Mouse (Mus musculus) CH12.LX (cell line): Measurements from ENCODE around the gene Exd2. TPM values are rescaled to one million over a fixed set of nuclear protein-coding genes. Genes with fewer than 3 reads are reported as not detected.

ENCODE experiments used
- DNase-seq: peaks from one replicate; pipeline ENCODE4 v3.0.0-alpha.2; 2013; ENCODE audit errors: extremely low read depth
- H3K27ac ChIP-seq: 2 replicates; pipeline ENCODE4 v1.5.1; 2012; ENCODE audit warnings: low read depth, mild to moderate bottlenecking, control low read depth, moderate library complexity; ENCODE audit not compliant: insufficient read depth
- H3K27me3 ChIP-seq: replicated peaks from 2 replicates; pipeline ENCODE3; 2012; ENCODE audit warnings: inconsistent platforms
- H3K36me3 ChIP-seq, 2 experiments: replicated peaks in 1 of 2; 2 replicates each; pipeline versions ENCODE3 to v1.6.1; 2012; ENCODE audit warnings: inconsistent platforms in 1 of 2, low read length in 1 of 2, mild to moderate bottlenecking in 1 of 2, mixed read lengths in 1 of 2, moderate library complexity in 1 of 2; ENCODE audit not compliant: control insufficient read depth in 1 of 2, insufficient read depth in 1 of 2
- H3K4me1 ChIP-seq, 2 experiments: 2 replicates each; pipeline ENCODE4 v1.6.1; 2012; ENCODE audit warnings: inconsistent platforms in 1 of 2, moderate library complexity in 1 of 2; ENCODE audit not compliant: insufficient read depth in 2 of 2, control insufficient read depth in 1 of 2
- H3K4me2 ChIP-seq: 2 replicates; pipeline ENCODE4 v1.6.1; 2012; ENCODE audit warnings: low read depth, mild to moderate bottlenecking, control low read depth; ENCODE audit not compliant: poor library complexity, insufficient read depth, severe bottlenecking
- H3K4me3 ChIP-seq, 3 experiments: fragments of 150-350 bp in 1 of 3; sonication (generic) in 1 of 3; replicated peaks in 1 of 3; 2 replicates each; pipeline versions ENCODE3 to v1.5.1; 2011 to 2012; ENCODE audit warnings: low read depth in 2 of 3, low read length in 2 of 3, mild to moderate bottlenecking in 2 of 3, moderate library complexity in 2 of 3, control low read depth in 1 of 3, improper control_type of control experiment in 1 of 3, inconsistent platforms in 1 of 3, mixed read lengths in 1 of 3; ENCODE audit not compliant: poor library complexity in 1 of 3
- H3K79me2 ChIP-seq: replicated peaks from 2 replicates; pipeline ENCODE4 v1.6.1; 2012; ENCODE audit warnings: mild to moderate bottlenecking, moderate library complexity; ENCODE audit not compliant: control insufficient read depth, poor library complexity, insufficient read depth, severe bottlenecking; ENCODE audit errors: extremely low read depth
- H3K9ac ChIP-seq: 2 replicates; pipeline ENCODE4 v1.6.1; 2012; ENCODE audit warnings: low read depth, mild to moderate bottlenecking, control low read depth, moderate library complexity; ENCODE audit not compliant: insufficient read depth
- H3K9me3 ChIP-seq: replicated peaks from 2 replicates; pipeline ENCODE3; 2012; ENCODE audit warnings: low read length, inconsistent platforms, mixed read lengths
- CHD2 ChIP-seq: IDR thresholded peaks from 2 replicates; pipeline ENCODE4 v1.6.1; 2011; ENCODE audit warnings: low read length, improper control_type of control experiment
- ELF1 ChIP-seq: IDR thresholded peaks from 2 replicates; pipeline ENCODE4 v1.6.1; 2014; ENCODE audit warnings: low read depth, mild to moderate bottlenecking, inconsistent platforms, low read length, improper control_type of control experiment
- EP300 ChIP-seq: IDR thresholded peaks from 2 replicates; pipeline ENCODE4 v1.6.1; 2011; ENCODE audit warnings: low read length, improper control_type of control experiment
- HCFC1 ChIP-seq: IDR thresholded peaks from 2 replicates; pipeline ENCODE4 v1.6.1; 2012; ENCODE audit warnings: low read depth, mild to moderate bottlenecking, inconsistent platforms, low read length, improper control_type of control experiment
- IRF4 ChIP-seq: IDR thresholded peaks from 2 replicates; pipeline ENCODE4 v1.6.1; 2014; ENCODE audit warnings: low read depth, mild to moderate bottlenecking, inconsistent platforms, low read length, improper control_type of control experiment
- JUND ChIP-seq: conservative IDR thresholded peaks from 2 replicates; pipeline ENCODE4 v1.6.1; 2011; ENCODE audit warnings: low read depth, low read length, improper control_type of control experiment
- KAT2A ChIP-seq: IDR thresholded peaks from 2 replicates; pipeline ENCODE4 v1.6.1; 2012; ENCODE audit warnings: low read length, improper control_type of control experiment, inconsistent platforms; ENCODE audit not compliant: insufficient replicate concordance
- MAFK ChIP-seq: IDR thresholded peaks from 2 replicates; pipeline ENCODE4 v1.6.1; 2011; ENCODE audit warnings: low read length, improper control_type of control experiment; ENCODE audit not compliant: insufficient replicate concordance
- MAX ChIP-seq: IDR thresholded peaks from 2 replicates; pipeline ENCODE4 v1.6.1; 2011; ENCODE audit warnings: low read length, improper control_type of control experiment
- NELFE ChIP-seq: IDR thresholded peaks from 2 replicates; pipeline ENCODE4 v1.6.1; 2011; ENCODE audit warnings: low read depth, low read length, improper control_type of control experiment
- PAX5 ChIP-seq: IDR thresholded peaks from 2 replicates; pipeline ENCODE4 v1.6.1; 2012; ENCODE audit warnings: low read length, inconsistent platforms, mixed read lengths
- POLR2AphosphoS2 ChIP-seq: IDR thresholded peaks from 2 replicates; pipeline ENCODE4 v1.6.1; 2011; ENCODE audit warnings: low read depth, low read length, improper control_type of control experiment
- RAD21 ChIP-seq: IDR thresholded peaks from 2 replicates; pipeline ENCODE4 v1.6.1; 2011; ENCODE audit warnings: low read depth, mild to moderate bottlenecking, low read length, improper control_type of control experiment, moderate library complexity
- SMC3 ChIP-seq: IDR thresholded peaks from 2 replicates; pipeline ENCODE4 v1.6.1; 2011; ENCODE audit warnings: low read depth, low read length, improper control_type of control experiment
- TBP ChIP-seq: conservative IDR thresholded peaks from 2 replicates; pipeline ENCODE4 v1.6.1; 2011; ENCODE audit warnings: low read depth, low read length, improper control_type of control experiment
- TCF12 ChIP-seq: IDR thresholded peaks from 2 replicates; pipeline ENCODE4 v1.6.1; 2014; ENCODE audit warnings: low read depth, mild to moderate bottlenecking, inconsistent platforms, low read length, improper control_type of control experiment
- UBTF ChIP-seq: IDR thresholded peaks from 2 replicates; pipeline ENCODE4 v1.6.1; 2012; ENCODE audit warnings: low read depth, mild to moderate bottlenecking, inconsistent platforms, low read length, improper control_type of control experiment, moderate library complexity
- USF2 ChIP-seq: conservative IDR thresholded peaks from 2 replicates; pipeline ENCODE4 v1.6.1; 2011; ENCODE audit warnings: low read depth, low read length, improper control_type of control experiment
- ZC3H11A ChIP-seq: IDR thresholded peaks from 2 replicates; pipeline ENCODE4 v1.6.1; 2012; ENCODE audit warnings: low read depth, mild to moderate bottlenecking, inconsistent platforms, low read length, improper control_type of control experiment
- ZKSCAN1 ChIP-seq: IDR thresholded peaks from 2 replicates; pipeline ENCODE4 v1.6.1; 2012; ENCODE audit warnings: low read depth, inconsistent platforms, low read length, improper control_type of control experiment, borderline replicate concordance
- dilution Hi-C: fragments of 300-500 bp; cut with MboI; formaldehyde crosslinking; loops from 2 replicates; pipeline ENCODE4 v1.14.3; 2020; ENCODE audit warnings: low sequenced_read_pairs; ENCODE audit not compliant: extremely low pct_unique_long_range_greater_than_20kb, extremely low pct_ligation_motif_present
- in situ Hi-C: fragments of 300-500 bp; cut with MboI; formaldehyde crosslinking; loops from 3 replicates; pipeline ENCODE4 v1.14.3; 2019; ENCODE audit warnings: low sequenced_read_pairs, low pct_ligation_motif_present, low pct_unique_long_range_greater_than_20kb, mixed read lengths
- polyA plus RNA-seq: library from polyadenylated mRNA; unstranded; fragments of >175 nt; gene quantifications from 2 replicates; pipeline ENCODE4 v1.2.1, GENCODE M21; 2012; ENCODE audit warnings: low read depth; ENCODE audit not compliant: insufficient read length
- total RNA-seq, 2 experiments: library from RNA; depleted of rRNA; stranded (reverse); fragments of 300-350 nt in 1 of 2; fragments of >200 nt in 1 of 2; gene quantifications; 2 replicates each; pipeline ENCODE4 v1.2.3; 2012 to 2014

Gene Exd2
- total and polyA plus RNA-seq, 3 experiments = 11.2 to 15.0 (median 11.3) TPM

DNA sequence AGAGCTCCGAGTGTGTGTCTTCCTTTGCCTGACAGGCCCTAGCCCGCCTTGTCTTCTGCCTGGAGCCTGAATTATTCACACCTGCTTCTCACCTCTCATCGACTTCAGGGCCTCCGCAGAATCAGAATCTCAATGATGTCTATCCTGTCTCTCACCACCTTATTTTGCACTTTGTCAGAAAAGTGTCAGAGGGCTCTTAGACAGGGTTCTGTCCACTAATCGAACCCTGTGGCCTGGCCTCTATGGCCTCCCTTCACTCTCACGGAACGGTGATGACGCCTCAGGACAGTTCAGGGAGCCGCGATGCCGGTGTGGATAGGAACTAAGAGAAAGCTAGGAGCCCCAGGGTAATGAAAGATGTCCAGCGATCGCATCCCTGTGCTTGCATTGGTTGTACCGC lies 55.1 kb downstream of the Exd2 start, which contains the start of gene Galnt16:
TSS of gene Galnt16 (plus strand) at position 301 of the 400 bp plus-strand sequence.
- Histone ChIP-seq H3K4me1 (peaks cover 0 to 3% of the 10 kb centered on the region in 2 experiments; a peak in 1 of 4 replicates), H3K9me3 (peaks cover 11% of the 10 kb centered on the region), H3K27me3 (no peaks in the 10 kb centered on the region), H3K79me2 (no peaks in the 10 kb centered on the region), H3K27ac (no peak within 1 kb of the TSS), H3K9ac (no peak within 1 kb of the TSS), H3K36me3 (no peaks in the 10 kb centered on the region), H3K4me3 (no peak within 1 kb of the TSS), H3K4me2 (no peak within 1 kb of the TSS)
- dilution Hi-C loops = no loop called here
- DNase-seq = no peak
- in situ Hi-C loops = no loop called here
- TF ChIP-seq CHD2 (no peak), HCFC1 (no peak), POLR2AphosphoS2 (no peak), NELFE (no peak), RAD21 (no peak), ZKSCAN1 (no peak), JUND (no peak), EP300 (no peak), TBP (no peak), TCF12 (no peak)

DNA sequence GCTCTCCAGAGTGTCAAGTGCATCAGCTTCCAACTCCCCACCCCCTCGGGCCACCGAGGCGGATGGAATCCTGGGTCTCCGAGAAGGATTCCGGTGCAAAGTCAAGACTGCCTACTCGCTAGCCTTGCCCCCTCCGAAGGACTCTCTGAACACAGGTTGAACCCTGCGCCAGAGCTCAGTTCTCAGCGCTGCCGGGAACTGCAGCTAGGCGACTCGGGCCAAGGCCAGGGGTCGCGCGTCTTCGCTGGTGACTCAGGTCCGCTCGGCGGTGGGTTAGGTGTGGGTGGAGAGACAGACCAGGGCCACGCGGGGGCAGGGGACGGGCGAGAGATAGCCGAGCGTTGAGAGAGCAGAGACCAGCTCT lies 55.5 kb downstream of the Exd2 start:
- Histone ChIP-seq H3K4me2 (no peak overlapping the region), H3K27me3 (no peaks in the 10 kb centered on the region), H3K9me3 (peaks cover 11% of the 10 kb centered on the region), H3K79me2 (no peaks in the 10 kb centered on the region), H3K4me3 (no peak overlapping the region), H3K9ac (no peak overlapping the region), H3K36me3 (no peaks in the 10 kb centered on the region), H3K4me1 (peaks cover 0 to 3% of the 10 kb centered on the region in 2 experiments; a peak in 1 of 4 replicates), H3K27ac (no peak overlapping the region)
- TF ChIP-seq KAT2A (no peak), ZC3H11A (no peak), SMC3 (no peak), IRF4 (no peak), MAX (no peak), USF2 (no peak), UBTF (no peak), TCF12 (no peak), CHD2 (no peak), ELF1 (no peak), MAFK (no peak), PAX5 (no peak)
- DNase-seq = no peak
- in situ Hi-C loops = no loop called here
- dilution Hi-C loops = no loop called here
